Mouse (Mus musculus) embryonic fibroblast, embryonic 13.5 days (primary cell): ENCODE measurements at regions not wholly inside any gene's neighbourhood (a gene's known extent, or its start where the extent isn't known, plus 50 kb on each side); places are given as distances from the start of the nearest gene placed in this dataset.

Source experiments
- CTCF ChIP-seq: IDR thresholded peaks from 2 replicates; pipeline ENCODE4 v1.5.1; 2011; ENCODE audit warnings: mild to moderate bottlenecking, control low read depth, low read length, moderate library complexity, borderline replicate concordance; ENCODE audit not compliant: insufficient read depth
- POLR2A ChIP-seq: IDR thresholded peaks from 2 replicates; pipeline ENCODE4 v1.6.1; 2011; ENCODE audit warnings: low read depth, mild to moderate bottlenecking, control low read depth, low read length, moderate library complexity

DNA sequence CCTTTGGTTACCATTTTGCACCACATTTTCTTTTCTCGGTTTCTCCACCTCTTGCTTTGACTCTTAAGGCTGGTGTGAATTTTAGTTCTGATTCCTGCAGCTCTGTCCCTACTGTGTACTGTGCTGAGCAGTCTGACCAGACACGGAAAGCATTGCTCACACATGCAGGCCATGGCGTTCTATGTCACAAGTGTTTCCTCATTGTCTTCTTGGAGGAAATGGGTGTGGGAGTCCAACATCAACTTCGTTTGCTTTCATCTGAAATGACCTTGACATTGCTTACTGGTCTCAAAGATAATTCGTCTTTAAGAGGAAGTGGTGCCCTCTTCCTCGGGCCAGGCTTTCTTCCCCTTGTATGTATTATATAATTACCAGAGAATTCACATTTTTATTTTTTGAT lies 187.6 kb upstream of the Emcn start:
- TF ChIP-seq POLR2A: no peak
- TF ChIP-seq CTCF: no peak
